Mouse (Mus musculus): ENCODE measurements around the gene Ptprg. TPM values are rescaled to one million over a fixed set of nuclear protein-coding genes. Genes with fewer than 3 reads are reported as not detected.

Ptprg gene
- polyA plus RNA-seq, 1 experiment from 2014 or later = not detected

DNA sequence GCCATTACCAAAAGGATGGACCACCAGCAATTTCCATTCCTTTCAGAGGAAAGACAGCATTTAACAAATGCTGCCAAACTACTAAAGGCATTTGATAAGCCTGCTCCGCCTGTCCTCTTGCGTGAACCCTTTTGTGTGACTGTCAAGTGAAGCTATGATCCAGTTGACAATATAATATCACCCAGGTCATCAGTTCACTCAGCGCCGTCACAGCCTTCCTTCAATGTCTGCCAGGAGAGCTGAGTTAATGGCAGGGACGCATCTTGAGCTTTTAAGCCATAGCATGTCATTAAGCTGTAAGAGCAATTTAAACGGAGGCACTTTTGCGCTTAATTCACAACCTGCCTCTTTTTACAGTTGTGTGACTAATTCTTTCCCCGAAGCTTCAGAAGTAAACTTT lies 565.9 kb downstream of the Ptprg start:
- Histone ChIP-seq H3K36me3 (ENCODE audit: inconsistent target) (no peaks in the 10 kb centered on the region), H3K27ac (no peak overlapping the region), H3K79me2 (ENCODE audit: inconsistent target) (no peaks in the 10 kb centered on the region), H3K4me3 (ENCODE audit: inconsistent target) (no peak overlapping the region)
- 93% methylated on average over 8 of the region's 8 CpGs for WGBS (ENCODE audit: missing documents)

DNA sequence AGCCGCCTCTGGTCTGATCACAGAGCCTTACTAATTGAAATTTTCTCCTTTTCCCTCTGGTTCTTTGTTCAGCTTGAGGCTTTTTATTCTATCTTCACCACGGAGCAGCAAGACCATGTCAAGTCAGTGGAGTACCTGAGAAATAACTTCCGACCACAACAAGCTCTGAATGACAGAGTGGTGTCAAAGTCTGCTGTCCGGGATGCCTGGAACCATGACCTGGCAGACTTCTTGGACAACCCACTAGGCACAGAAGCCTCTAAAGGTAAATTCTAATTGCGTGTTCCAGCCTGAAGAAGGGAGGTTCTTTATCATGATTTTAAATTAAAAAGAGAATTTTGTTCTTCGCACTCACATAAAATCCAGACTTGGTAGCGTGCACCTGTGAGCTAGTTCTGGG lies 568.6 kb downstream of the Ptprg start:
- Histone ChIP-seq H3K79me2 (ENCODE audit: inconsistent target) (no peaks in the 10 kb centered on the region), H3K27ac (no peak overlapping the region), H3K4me3 (ENCODE audit: inconsistent target) (no peak overlapping the region), H3K36me3 (ENCODE audit: inconsistent target) (no peaks in the 10 kb centered on the region)
- 90% methylated on average over 7 of the region's 7 CpGs for WGBS (ENCODE audit: missing documents)

DNA sequence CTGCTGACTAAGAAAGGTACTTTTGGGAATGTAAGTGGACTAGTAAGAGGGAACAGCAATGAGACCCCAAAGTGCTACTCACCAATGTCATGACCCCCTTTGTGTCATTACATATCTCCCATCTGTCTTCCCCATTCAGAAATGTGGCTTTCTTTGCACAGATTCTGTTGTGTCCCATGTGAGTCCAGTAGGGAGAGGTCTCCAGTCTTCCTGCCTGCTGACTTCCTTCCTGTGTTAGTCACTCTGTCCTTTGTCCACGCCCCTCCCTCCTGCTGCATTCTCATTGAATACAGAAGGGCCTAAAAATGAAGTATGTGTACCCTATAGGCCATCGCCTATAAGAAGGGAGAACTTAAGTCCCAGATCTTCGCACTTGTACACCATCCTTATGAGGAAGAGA lies 571.4 kb downstream of the Ptprg start:
- Histone ChIP-seq H3K36me3 (ENCODE audit: inconsistent target) (no peaks in the 10 kb centered on the region), H3K79me2 (ENCODE audit: inconsistent target) (no peaks in the 10 kb centered on the region), H3K27ac (no peak overlapping the region), H3K4me3 (ENCODE audit: inconsistent target) (no peak overlapping the region)
- WGBS (ENCODE audit: missing documents) = 69% methylated on average over 3 of the region's 3 CpGs

DNA sequence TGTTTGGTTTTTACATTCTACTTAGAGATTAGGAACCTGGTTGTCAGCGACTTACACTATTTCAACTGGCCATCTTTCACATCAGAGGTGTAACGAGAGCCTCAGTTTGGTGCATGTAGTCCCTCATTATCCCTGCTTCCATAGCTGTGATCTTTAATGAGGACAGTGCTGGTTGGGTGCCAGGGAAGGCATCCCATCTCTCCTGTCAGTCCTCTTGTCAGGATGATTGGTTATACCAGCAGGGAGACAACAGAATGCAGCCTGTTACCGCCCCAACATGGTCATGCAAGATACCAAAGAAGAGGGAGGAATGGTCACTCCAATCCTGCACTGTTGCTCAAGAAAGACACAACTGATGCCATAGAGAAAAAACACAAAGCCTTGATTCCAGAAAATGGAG lies 574.6 kb downstream of the Ptprg start:
- Histone ChIP-seq H3K79me2 (ENCODE audit: inconsistent target) (no peaks in the 10 kb centered on the region), H3K36me3 (ENCODE audit: inconsistent target) (no peaks in the 10 kb centered on the region), H3K27ac (no peak overlapping the region), H3K4me3 (ENCODE audit: inconsistent target) (no peak overlapping the region)
- 95% methylated on average over 3 of the region's 3 CpGs for WGBS (ENCODE audit: missing documents)

DNA sequence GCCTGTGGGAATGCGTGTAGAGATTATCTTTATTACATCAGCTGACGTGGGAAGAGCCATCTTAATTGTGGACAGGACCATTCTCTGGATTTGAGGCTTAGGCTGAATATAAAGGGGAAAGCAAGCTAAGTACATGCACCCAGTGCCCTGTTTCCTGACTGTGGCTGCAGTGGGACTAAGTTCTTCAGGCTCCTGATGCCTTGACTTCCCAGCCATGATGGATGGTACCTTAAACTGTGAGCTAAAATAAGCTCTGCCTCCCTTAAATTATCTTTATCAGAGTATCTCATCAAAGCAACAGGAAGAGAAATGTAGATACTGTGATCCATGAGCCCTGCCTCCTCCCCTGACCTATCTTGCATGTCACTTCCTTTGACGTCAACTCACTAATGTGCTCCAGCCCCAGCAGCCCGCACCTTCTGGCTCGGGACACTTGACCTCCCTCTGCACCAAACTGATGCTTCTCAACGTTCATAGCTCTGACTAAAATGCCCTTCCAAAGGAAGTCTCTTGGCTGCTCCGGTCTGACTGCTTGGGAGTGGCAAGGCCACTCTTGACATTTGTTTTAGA lies 578.8 kb downstream of the Ptprg start:
- whole genome bisulfite sequencing (ENCODE audit: missing documents) = 66% methylated on average over 7 of the region's 7 CpGs
- no peaks in the 10 kb centered on the region for H3K36me3 ChIP-seq (ENCODE audit: inconsistent target)
- no peaks in the 10 kb centered on the region for H3K79me2 ChIP-seq (ENCODE audit: inconsistent target)
- no peak overlapping the region for H3K4me3 ChIP-seq (ENCODE audit: inconsistent target)
- H3K27ac ChIP-seq = no peak overlapping the region

DNA sequence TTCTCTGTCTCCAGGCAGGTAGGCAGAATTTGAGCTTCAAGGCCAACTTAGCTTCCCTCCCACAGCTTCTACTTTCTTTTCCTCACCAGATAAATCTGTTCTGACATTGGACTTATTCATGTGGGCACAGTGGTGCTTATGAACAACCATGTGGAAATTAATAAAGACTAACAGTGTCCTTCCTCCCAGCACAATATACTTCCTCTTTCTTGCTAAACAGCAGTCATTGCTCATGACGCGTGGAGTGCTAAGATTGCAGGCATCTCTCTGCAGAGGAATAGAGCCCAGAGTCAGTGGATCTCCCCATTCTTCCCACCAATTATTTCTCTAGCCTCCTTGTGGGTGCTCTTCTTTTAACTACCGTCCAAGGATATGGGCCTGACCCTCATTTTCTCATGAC lies 579.8 kb downstream of the Ptprg start:
- Histone ChIP-seq H3K4me3 (ENCODE audit: inconsistent target) (no peak overlapping the region), H3K27ac (no peak overlapping the region), H3K36me3 (ENCODE audit: inconsistent target) (no peaks in the 10 kb centered on the region), H3K79me2 (ENCODE audit: inconsistent target) (no peaks in the 10 kb centered on the region)
- WGBS (ENCODE audit: missing documents) = 2% methylated on average over 3 of the region's 3 CpGs

DNA sequence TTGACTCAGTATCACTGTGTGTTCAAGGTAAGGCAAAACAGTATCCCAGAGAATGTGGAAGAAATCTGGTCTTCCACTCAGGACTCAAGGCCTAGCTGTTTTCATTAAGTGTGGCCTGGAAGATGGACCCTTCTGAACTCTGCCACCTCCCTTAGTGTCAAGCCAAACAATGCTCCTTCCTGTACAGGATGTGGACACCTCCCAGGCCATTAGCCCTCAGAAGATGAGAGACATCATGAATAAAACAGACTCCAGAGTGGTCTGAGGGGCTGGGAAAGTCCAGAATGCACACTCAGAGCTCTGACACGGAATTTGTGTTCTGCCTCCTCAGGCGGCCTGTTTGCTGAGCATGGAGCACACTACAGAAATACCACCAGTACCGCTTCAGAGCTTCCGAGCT lies 581.2 kb downstream of the Ptprg start:
- Histone ChIP-seq H3K27ac (no peak overlapping the region), H3K36me3 (ENCODE audit: inconsistent target) (no peaks in the 10 kb centered on the region), H3K79me2 (ENCODE audit: inconsistent target) (no peaks in the 10 kb centered on the region), H3K4me3 (ENCODE audit: inconsistent target) (no peak overlapping the region)
- 96% methylated on average over 4 of the region's 4 CpGs for WGBS (ENCODE audit: missing documents)

DNA sequence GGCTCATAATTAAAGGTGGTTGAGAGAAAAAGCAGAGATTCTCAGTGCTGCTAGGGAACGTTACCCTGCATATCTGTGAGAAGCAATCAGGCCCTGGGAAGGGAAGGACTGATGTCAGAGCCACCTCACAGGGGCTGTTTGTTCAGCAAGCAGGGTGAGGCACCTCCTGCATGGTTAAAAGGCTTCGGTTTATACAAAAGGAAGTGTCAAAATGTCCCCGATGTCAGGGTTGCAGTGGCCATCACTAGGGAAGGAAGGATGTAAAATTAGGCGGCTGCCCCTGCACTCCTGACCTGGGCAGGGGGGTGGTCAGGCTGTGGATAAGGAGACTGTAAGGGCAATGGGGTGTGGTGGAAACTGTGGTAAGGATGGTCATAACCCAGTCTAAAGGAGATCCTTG lies 583.2 kb downstream of the Ptprg start:
- Histone ChIP-seq H3K36me3 (ENCODE audit: inconsistent target) (no peaks in the 10 kb centered on the region), H3K79me2 (ENCODE audit: inconsistent target) (no peaks in the 10 kb centered on the region), H3K4me3 (ENCODE audit: inconsistent target) (no peak overlapping the region), H3K27ac (no peak overlapping the region)
- WGBS (ENCODE audit: missing documents) = 56% methylated on average over 4 of the region's 4 CpGs

DNA sequence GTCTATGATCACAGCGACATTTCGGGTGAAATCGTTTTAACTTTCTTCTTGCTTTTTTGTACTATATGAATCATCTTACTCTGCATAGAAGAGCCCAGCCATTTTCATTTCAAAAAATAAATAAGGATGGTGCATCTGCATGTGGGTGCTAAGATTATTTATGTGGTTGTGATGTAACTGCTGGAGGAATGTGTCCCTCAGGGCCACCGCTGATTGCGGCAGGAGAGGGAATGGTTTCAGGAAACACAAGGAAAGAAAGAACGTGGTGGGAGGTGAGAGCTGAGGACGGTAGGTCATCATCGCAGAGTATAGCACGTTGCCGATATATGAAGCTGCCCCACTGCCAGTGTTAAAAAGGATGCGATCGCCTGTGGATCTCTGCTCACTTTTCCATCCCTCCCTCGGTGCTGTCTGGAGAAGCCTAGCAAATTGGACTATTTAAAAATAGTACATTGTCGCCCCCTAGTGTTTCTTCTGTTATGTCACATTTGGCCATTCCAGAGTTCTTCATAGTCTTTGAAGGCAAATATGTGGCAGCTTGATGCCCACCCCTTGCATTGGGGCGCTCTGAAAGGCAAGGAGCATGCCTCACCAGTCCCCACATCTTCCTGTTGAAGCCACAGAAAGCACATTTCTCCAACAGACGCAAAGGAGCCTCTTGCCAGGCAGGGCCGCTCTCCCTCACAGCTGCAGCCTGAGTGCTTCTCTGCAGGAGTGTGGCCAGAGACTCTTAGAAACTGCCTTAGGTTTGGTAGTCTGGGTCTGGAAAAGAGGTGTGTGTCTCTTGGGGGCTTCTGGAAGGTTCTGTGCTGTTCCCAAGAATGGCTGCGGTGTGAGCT lies 586.5 kb downstream of the Ptprg start:
- no peak overlapping the region for H3K4me3 ChIP-seq (ENCODE audit: inconsistent target)
- H3K27ac ChIP-seq = no peak overlapping the region
- no peaks in the 10 kb centered on the region for H3K79me2 ChIP-seq (ENCODE audit: inconsistent target)
- no peaks in the 10 kb centered on the region for H3K36me3 ChIP-seq (ENCODE audit: inconsistent target)
- WGBS (ENCODE audit: missing documents) = 50% methylated on average over 18 of the region's 18 CpGs

DNA sequence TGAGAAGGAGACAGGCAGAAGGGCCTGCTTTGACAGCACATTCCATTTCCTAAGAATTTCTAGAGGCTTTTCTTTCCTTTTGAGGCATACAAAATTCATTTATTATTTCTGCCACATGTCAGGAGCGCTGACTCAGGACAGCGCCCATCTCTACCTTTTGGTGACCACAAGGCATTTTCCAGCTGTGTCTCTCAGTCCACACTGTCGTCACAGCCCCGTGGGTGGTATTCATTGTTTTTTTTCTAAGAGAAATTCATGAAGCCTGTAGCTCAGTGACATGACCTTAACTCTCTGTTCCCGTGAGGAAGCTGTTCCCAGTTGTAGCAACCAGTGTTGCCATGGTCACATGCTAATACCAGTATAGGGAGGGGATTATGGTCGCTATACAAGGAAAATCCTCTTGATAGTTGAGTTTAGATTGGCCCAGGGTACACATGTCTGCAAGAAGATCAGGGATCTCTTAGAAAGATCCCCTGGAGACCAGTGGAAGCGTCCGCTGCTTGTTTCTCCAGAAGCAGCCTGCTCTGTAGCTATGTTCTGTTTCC lies 590.7 kb downstream of the Ptprg start:
- H3K4me3 ChIP-seq (ENCODE audit: inconsistent target) = no peak overlapping the region
- no peaks in the 10 kb centered on the region for H3K79me2 ChIP-seq (ENCODE audit: inconsistent target)
- H3K27ac ChIP-seq = no peak overlapping the region
- H3K36me3 ChIP-seq (ENCODE audit: inconsistent target) = no peaks in the 10 kb centered on the region
- 85% methylated on average over 8 of the region's 8 CpGs for WGBS (ENCODE audit: missing documents)

DNA sequence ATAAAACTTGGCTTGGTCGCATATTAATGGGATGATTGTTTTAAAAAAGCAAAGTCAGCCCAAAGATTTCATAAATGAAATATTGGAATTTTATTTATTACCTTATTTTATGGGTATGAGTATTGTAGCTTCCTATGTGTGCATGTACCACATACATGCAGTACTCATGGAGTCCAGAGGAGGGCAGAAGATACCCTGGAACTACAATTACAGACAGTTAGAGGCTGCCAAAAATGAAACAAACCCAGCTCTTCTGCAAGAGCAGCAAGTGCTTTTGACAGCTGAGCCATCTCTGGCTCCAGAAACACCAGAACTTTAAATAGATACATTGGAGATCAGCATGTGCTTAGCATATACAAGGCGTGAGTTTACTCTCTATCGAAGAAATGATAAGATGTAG lies 592.6 kb downstream of the Ptprg start:
- Histone ChIP-seq H3K79me2 (ENCODE audit: inconsistent target) (no peaks in the 10 kb centered on the region), H3K36me3 (ENCODE audit: inconsistent target) (no peaks in the 10 kb centered on the region), H3K27ac (no peak overlapping the region), H3K4me3 (ENCODE audit: inconsistent target) (no peak overlapping the region)
- 78% methylated on average over 3 of the region's 3 CpGs for WGBS (ENCODE audit: missing documents)

DNA sequence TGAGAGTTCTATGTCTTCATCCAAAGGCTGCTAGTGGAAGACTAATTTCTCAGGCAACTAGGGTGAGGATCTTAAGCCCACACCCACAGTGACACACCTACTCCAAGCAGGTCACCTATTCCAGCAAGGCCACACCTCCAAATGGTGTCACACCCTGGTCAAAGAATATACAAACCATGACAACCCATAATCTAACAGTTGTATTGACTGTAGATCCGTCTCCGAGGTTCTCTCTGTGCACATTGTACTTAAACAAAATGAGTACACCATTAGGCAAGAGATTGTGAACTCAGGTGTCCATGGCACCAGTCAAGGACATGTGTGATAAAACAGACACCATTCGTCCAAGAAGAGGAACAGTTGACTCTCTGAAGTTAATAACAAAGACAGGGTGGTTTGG lies 596.2 kb downstream of the Ptprg start:
- WGBS (ENCODE audit: missing documents) = 83% methylated on average over 3 of the region's 3 CpGs
- Histone ChIP-seq H3K79me2 (ENCODE audit: inconsistent target) (no peaks in the 10 kb centered on the region), H3K27ac (no peak overlapping the region), H3K36me3 (ENCODE audit: inconsistent target) (no peaks in the 10 kb centered on the region), H3K4me3 (ENCODE audit: inconsistent target) (no peak overlapping the region)

DNA sequence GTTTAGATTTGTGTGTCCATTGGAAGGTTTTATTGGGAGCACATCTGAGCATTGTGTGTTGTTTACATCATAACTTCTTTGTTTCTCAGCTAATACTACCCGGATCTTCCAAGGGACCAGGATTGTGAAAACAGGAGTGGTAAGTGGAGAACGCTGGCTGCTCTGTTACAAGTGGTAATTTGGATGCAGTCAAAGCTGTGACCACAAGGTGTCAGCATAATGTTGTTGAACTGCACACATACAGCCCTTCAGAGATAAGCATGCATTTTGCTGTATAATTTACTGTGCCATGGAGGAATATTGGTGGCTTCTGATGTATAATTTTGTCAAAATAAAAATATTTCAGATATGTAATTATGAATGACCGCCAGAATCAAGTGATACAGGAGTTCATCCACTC lies 598.6 kb downstream of the Ptprg start:
- Histone ChIP-seq H3K4me3 (ENCODE audit: inconsistent target) (no peak overlapping the region), H3K79me2 (ENCODE audit: inconsistent target) (no peaks in the 10 kb centered on the region), H3K36me3 (ENCODE audit: inconsistent target) (no peaks in the 10 kb centered on the region), H3K27ac (no peak overlapping the region)
- 50% methylated on average over 3 of the region's 3 CpGs for WGBS (ENCODE audit: missing documents)

DNA sequence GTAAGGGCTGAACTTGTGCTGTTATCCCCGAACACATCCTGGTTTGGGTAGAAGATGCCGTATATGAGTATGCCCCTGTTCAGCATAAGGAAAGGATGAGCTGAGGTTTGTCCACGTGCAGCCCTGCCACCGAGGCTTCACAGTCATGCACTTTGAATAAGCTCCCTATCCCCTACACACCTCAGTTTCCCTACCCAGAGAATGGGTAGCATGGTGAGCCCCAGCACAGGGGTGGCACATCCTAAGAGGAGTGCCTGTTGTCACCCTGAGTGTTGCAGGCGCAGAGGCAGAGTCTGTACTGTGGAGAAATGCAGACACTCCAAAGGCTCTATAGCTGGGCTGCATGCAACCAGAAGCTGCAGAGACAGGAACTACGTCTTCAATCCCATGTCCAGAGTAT lies 599.4 kb downstream of the Ptprg start:
- Histone ChIP-seq H3K27ac (no peak overlapping the region), H3K4me3 (ENCODE audit: inconsistent target) (no peak overlapping the region), H3K79me2 (ENCODE audit: inconsistent target) (no peaks in the 10 kb centered on the region), H3K36me3 (ENCODE audit: inconsistent target) (no peaks in the 10 kb centered on the region)
- WGBS (ENCODE audit: missing documents) = 89% methylated on average over 5 of the region's 6 CpGs

DNA sequence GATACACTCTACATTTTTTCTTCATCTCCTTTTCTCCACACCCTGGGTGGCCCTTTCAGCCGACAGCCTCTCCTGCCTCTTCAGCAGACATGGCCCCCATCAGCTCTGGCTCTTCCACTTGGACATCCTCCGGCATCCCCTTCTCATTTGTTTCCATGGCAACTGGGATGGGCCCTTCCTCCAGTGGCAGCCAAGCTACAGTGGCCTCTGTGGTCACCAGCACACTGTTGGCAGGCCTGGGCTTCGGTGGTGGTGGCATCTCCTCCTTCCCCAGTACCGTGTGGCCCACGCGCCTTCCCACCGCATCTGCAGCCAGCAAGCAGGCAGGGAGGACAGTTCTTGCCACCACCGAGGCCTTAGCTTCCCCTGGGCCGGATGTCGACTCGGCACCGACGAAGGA lies 600.3 kb downstream of the Ptprg start:
- Histone ChIP-seq H3K79me2 (ENCODE audit: inconsistent target) (no peaks in the 10 kb centered on the region), H3K27ac (no peak overlapping the region), H3K36me3 (ENCODE audit: inconsistent target) (no peaks in the 10 kb centered on the region), H3K4me3 (ENCODE audit: inconsistent target) (no peak overlapping the region)
- WGBS (ENCODE audit: missing documents) = 94% methylated on average over 13 of the region's 13 CpGs
